Mouse (Mus musculus): Measurements from ENCODE around the gene Gria1. TPM values are rescaled to one million over a fixed set of nuclear protein-coding genes. Genes with fewer than 3 reads are reported as not detected.

The Gria1 gene
- total and polyA plus RNA-seq, 2 experiments from 2014 or later = 2.1 to 5.6 TPM

GRCm38 (mm10) chr11:57112386-57112785, 101.2 kb downstream of the Gria1 start:
- TF ChIP-seq EP300 (IDR thresholded peaks at IDR 0.05; ENCODE audit: low read depth) (no peak), CTCF (IDR thresholded peaks at IDR 0.05; ENCODE audit: low read depth) (no peak)
- ATAC-seq (ENCODE audit: insufficient read depth, low read depth) (peak; percentile 76), DNase-seq (ENCODE audit: low spot score) (peak; percentile 50)
- Histone ChIP-seq H3K36me3 (replicated peaks; ENCODE audit: control insufficient read depth, insufficient read depth, low read length) (no peaks in the 10 kb centered on the region), H3K9me3 (replicated peaks; ENCODE audit: control insufficient read depth, low read length) (no peaks in the 10 kb centered on the region), H3K4me1 (ENCODE audit: control insufficient read depth, insufficient read depth) (no peaks in the 10 kb centered on the region), H3K4me2 (ENCODE audit: low read depth, low read length) (no peak overlapping the region), H3K9ac (replicated peaks; ENCODE audit: low read depth, low read length) (no peak overlapping the region), H3K27me3 (ENCODE audit: control insufficient read depth, insufficient read depth, low read length) (no peaks in the 10 kb centered on the region), H3K27ac (ENCODE audit: low read depth) (no peak overlapping the region), H3K4me3 (ENCODE audit: low read depth, low read length) (no peak overlapping the region)
- 47% methylated on average over 8 of the region's 8 CpGs for WGBS

DNA sequence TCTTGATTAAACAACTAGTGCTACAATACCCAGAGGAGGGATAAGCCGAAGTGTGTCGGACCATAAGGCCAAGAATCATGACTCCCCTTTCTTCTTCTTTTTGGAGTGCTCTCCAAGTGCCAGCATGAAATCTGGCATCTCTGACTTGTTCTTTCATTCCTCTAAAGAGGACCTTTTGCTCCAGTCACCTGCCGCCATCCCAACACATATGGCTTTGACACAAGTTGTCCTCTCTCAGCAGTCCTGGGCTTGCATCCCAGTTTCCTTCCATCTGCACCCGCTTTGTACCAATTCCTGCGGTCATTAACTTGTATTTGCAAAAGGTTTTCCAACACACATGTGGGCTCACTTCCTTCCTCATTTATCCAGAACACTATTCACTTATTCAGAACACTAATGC, 103.2 kb downstream of the Gria1 start:
- ATAC-seq (ENCODE audit: insufficient read depth, low read depth) = no peak

DNA sequence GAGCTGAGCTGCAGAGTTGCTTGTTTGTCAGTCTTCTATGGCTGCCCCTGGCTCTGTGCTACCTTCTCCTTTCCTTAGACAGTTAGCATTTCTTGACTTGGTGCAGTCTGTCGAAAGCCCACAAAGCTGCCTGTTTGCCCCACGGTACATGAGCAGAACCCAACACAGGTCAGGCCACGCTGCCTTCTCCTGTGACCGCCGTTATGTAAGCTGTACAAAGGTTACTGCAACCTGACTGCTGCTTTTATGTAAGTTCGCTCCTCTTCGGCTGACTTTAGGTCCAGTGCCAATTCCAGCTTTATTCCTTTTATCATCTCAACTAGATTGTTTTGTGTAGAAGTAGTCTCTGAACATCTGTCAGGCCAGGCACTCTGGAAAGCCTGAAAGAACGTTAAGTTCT, 115.9 kb downstream of the Gria1 start:
- WGBS = 68% methylated on average over 8 of the region's 8 CpGs
- H3K36me3 ChIP-seq (replicated peaks; ENCODE audit: control insufficient read depth, insufficient read depth, low read length) = no peaks in the 10 kb centered on the region
- H3K9ac ChIP-seq (replicated peaks; ENCODE audit: low read depth, low read length) = no peak overlapping the region
- no peak overlapping the region for H3K27ac ChIP-seq (ENCODE audit: low read depth)
- ATAC-seq (ENCODE audit: insufficient read depth, low read depth) (no peak), DNase-seq (ENCODE audit: low spot score) (no peak)
- H3K4me1 ChIP-seq (ENCODE audit: control insufficient read depth, insufficient read depth) = no peaks in the 10 kb centered on the region
- H3K9me3 ChIP-seq (replicated peaks; ENCODE audit: control insufficient read depth, low read length) = no peaks in the 10 kb centered on the region
- no peak overlapping the region for H3K4me2 ChIP-seq (ENCODE audit: low read depth, low read length)
- no peak for TF ChIP-seq EP300 (IDR thresholded peaks at IDR 0.05; ENCODE audit: low read depth)
- TF ChIP-seq CTCF (IDR thresholded peaks at IDR 0.05; ENCODE audit: low read depth) = no peak
- no peak overlapping the region for H3K4me3 ChIP-seq (ENCODE audit: low read depth, low read length)
- no peaks in the 10 kb centered on the region for H3K27me3 ChIP-seq (ENCODE audit: control insufficient read depth, insufficient read depth, low read length)

More for the DNA sequence above, 103.2 kb downstream of the Gria1 start:
- no peak overlapping the region for H3K27ac ChIP-seq (ENCODE audit: low read depth)
- H3K4me3 ChIP-seq (ENCODE audit: low read depth, low read length) = no peak overlapping the region
- no peaks in the 10 kb centered on the region for H3K4me1 ChIP-seq (ENCODE audit: control insufficient read depth, insufficient read depth)
- DNase-seq (ENCODE audit: low spot score) = no peak
- H3K4me2 ChIP-seq (ENCODE audit: low read depth, low read length) = no peak overlapping the region
- TF ChIP-seq EP300 (IDR thresholded peaks at IDR 0.05; ENCODE audit: low read depth) = no peak
- TF ChIP-seq CTCF (IDR thresholded peaks at IDR 0.05; ENCODE audit: low read depth) = no peak
- H3K9me3 ChIP-seq (replicated peaks; ENCODE audit: control insufficient read depth, low read length) = no peaks in the 10 kb centered on the region
- H3K9ac ChIP-seq (replicated peaks; ENCODE audit: low read depth, low read length) = no peak overlapping the region
- H3K36me3 ChIP-seq (replicated peaks; ENCODE audit: control insufficient read depth, insufficient read depth, low read length) = no peaks in the 10 kb centered on the region
- WGBS = 84% methylated on average over 5 of the region's 5 CpGs
- no peaks in the 10 kb centered on the region for H3K27me3 ChIP-seq (ENCODE audit: control insufficient read depth, insufficient read depth, low read length)

DNA sequence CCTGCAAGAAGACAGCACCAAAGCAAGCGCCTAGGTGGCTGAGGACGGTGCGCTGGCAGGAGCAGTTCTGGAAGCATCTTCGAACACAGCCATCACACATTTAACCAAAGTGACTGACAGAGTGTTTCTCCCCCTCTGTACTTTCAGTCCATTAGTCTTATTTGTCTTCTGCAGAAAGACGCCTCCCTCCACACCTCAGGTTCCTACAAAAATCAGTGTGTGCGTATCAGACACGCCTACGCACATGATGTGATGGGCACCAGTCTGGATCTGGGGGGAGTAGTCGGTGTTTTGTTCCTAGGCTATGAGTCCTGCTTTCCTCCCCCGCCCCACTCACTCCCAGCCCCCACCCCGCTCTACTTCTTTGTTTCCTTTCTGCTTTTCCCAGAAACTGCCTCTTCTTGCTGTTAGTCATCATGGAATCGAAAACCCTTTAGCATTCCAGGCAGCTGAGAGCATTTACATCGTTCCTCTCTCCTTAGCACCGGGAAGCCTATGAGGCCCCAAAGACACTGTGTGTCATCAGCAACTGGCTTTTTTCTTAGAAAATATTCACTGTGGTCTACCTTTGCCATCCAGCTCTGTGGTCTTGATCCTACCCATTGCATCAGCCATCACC, 129.1 kb downstream of the Gria1 start:
- DNase-seq (ENCODE audit: low spot score) (no peak), ATAC-seq (ENCODE audit: insufficient read depth, low read depth) (no peak)
- no peak overlapping the region for H3K9ac ChIP-seq (replicated peaks; ENCODE audit: low read depth, low read length)
- WGBS = 75% methylated on average over 14 of the region's 14 CpGs
- no peak overlapping the region for H3K4me3 ChIP-seq (ENCODE audit: low read depth, low read length)
- TF ChIP-seq CTCF (IDR thresholded peaks at IDR 0.05; ENCODE audit: low read depth) (no peak), EP300 (IDR thresholded peaks at IDR 0.05; ENCODE audit: low read depth) (no peak)
- H3K9me3 ChIP-seq (replicated peaks; ENCODE audit: control insufficient read depth, low read length) = no peaks in the 10 kb centered on the region
- no peaks in the 10 kb centered on the region for H3K4me1 ChIP-seq (ENCODE audit: control insufficient read depth, insufficient read depth)
- H3K27ac ChIP-seq (ENCODE audit: low read depth) = no peak overlapping the region
- no peaks in the 10 kb centered on the region for H3K36me3 ChIP-seq (replicated peaks; ENCODE audit: control insufficient read depth, insufficient read depth, low read length)
- H3K4me2 ChIP-seq (ENCODE audit: low read depth, low read length) = no peak overlapping the region
- H3K27me3 ChIP-seq (ENCODE audit: control insufficient read depth, insufficient read depth, low read length) = no peaks in the 10 kb centered on the region

DNA sequence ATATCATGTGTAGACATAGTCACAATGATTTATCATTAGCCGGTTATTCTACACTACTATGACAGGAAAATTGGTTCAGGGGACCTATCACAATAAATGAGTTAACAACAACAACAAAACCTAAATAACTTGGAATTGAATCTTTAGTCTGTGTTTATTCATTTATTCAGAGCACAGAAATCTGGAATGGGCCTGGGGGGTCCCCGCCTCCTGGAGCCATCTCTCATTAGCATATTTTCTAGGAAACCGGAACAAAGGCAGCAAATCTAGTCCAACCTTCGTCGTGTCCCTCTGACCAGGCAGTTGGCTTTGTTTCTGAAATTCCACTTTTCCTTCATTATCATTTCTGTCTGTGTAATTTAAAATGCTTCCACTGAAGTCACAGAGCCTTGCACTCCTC, 132.5 kb downstream of the Gria1 start:
- Histone ChIP-seq H3K4me1 (ENCODE audit: control insufficient read depth, insufficient read depth) (no peaks in the 10 kb centered on the region), H3K9me3 (replicated peaks; ENCODE audit: control insufficient read depth, low read length) (no peaks in the 10 kb centered on the region), H3K9ac (replicated peaks; ENCODE audit: low read depth, low read length) (no peak overlapping the region), H3K36me3 (replicated peaks; ENCODE audit: control insufficient read depth, insufficient read depth, low read length) (no peaks in the 10 kb centered on the region), H3K27ac (ENCODE audit: low read depth) (no peak overlapping the region), H3K4me2 (ENCODE audit: low read depth, low read length) (no peak overlapping the region), H3K4me3 (ENCODE audit: low read depth, low read length) (no peak overlapping the region), H3K27me3 (ENCODE audit: control insufficient read depth, insufficient read depth, low read length) (no peaks in the 10 kb centered on the region)
- TF ChIP-seq EP300 (IDR thresholded peaks at IDR 0.05; ENCODE audit: low read depth) = no peak
- TF ChIP-seq CTCF (IDR thresholded peaks at IDR 0.05; ENCODE audit: low read depth) = no peak
- 81% methylated on average over 5 of the region's 5 CpGs for WGBS
- no peak for ATAC-seq (ENCODE audit: insufficient read depth, low read depth)
- DNase-seq (ENCODE audit: low spot score) = no peak

- DNase-seq (ENCODE audit: low spot score) (no peak), ATAC-seq (ENCODE audit: insufficient read depth, low read depth) (no peak)
- 77% methylated on average over 7 of the region's 7 CpGs for WGBS
- TF ChIP-seq CTCF (IDR thresholded peaks at IDR 0.05; ENCODE audit: low read depth) (no peak), EP300 (IDR thresholded peaks at IDR 0.05; ENCODE audit: low read depth) (no peak)
- Histone ChIP-seq H3K4me2 (ENCODE audit: low read depth, low read length) (no peak overlapping the region), H3K4me1 (ENCODE audit: control insufficient read depth, insufficient read depth) (no peaks in the 10 kb centered on the region), H3K27me3 (ENCODE audit: control insufficient read depth, insufficient read depth, low read length) (no peaks in the 10 kb centered on the region), H3K27ac (ENCODE audit: low read depth) (no peak overlapping the region), H3K4me3 (ENCODE audit: low read depth, low read length) (no peak overlapping the region), H3K36me3 (replicated peaks; ENCODE audit: control insufficient read depth, insufficient read depth, low read length) (no peaks in the 10 kb centered on the region), H3K9ac (replicated peaks; ENCODE audit: low read depth, low read length) (no peak overlapping the region), H3K9me3 (replicated peaks; ENCODE audit: control insufficient read depth, low read length) (no peaks in the 10 kb centered on the region)
These were observed 134.0 kb downstream of the Gria1 start for GRCm38 (mm10) chr11:57145192-57145591.

Measured in heart, postnatal 0 days (tissue).